Mouse (Mus musculus): Measurements from ENCODE around the gene Mvd. TPM values are rescaled to one million over a fixed set of nuclear protein-coding genes. Genes with fewer than 3 reads are reported as not detected.
A peak's percentile ranks its signal among the peaks of the same experiment; 100 is the strongest.

The Mvd gene
- 5.3 and 13.3 TPM in 2 replicates for total RNA-seq (2014; rRNA removed; ENCODE audit: low replicate concordance)
- 11.4 and 11.7 TPM in 2 replicates for polyA plus RNA-seq (2015; fragmentation: Nextera tagmentation; extraction: Ambion mirVana)

- ATAC-seq (ENCODE audit: insufficient read depth, low read depth): peak; percentile 95
- WGBS: 0% methylated on average over 47 of the region's 47 CpGs
Observed at GRCm38 (mm10) chr8:122443262-122444006, at the start of gene Mvd. Mvd (minus strand) TSS chr8:122443422.

GRCm38 (mm10) chr8:122488387-122488786 is 45.2 kb upstream of the Mvd start:
- ATAC-seq (ENCODE audit: insufficient read depth, low read depth) (no peak), DNase-seq (ENCODE audit: low spot score) (no peak)
- Histone ChIP-seq H3K36me3 (replicated peaks; ENCODE audit: control insufficient read depth, insufficient read depth, low read length) (peaks cover 84% of the 10 kb centered on the region), H3K4me2 (ENCODE audit: low read depth, low read length) (no peak overlapping the region), H3K27ac (ENCODE audit: low read depth) (no peak overlapping the region), H3K4me1 (ENCODE audit: control insufficient read depth, insufficient read depth) (no peaks in the 10 kb centered on the region), H3K9me3 (replicated peaks; ENCODE audit: control insufficient read depth, low read length) (no peaks in the 10 kb centered on the region), H3K4me3 (ENCODE audit: low read depth, low read length) (no peak overlapping the region), H3K27me3 (ENCODE audit: control insufficient read depth, insufficient read depth, low read length) (no peaks in the 10 kb centered on the region), H3K9ac (replicated peaks; ENCODE audit: low read depth, low read length) (no peak overlapping the region)
- TF ChIP-seq CTCF (IDR thresholded peaks at IDR 0.05; ENCODE audit: low read depth) (no peak), EP300 (IDR thresholded peaks at IDR 0.05; ENCODE audit: low read depth) (no peak)
- 93% methylated on average over 9 of the region's 9 CpGs for WGBS

More at GRCm38 (mm10) chr8:122443262-122444006, at the start of gene Mvd:
- H3K9ac ChIP-seq (replicated peaks; ENCODE audit: low read depth, low read length): peak within 1 kb of the TSS; percentile 65
- H3K4me3 ChIP-seq (ENCODE audit: low read depth, low read length): peak within 1 kb of the TSS; percentile 61
- peaks cover 7% of the 10 kb centered on the region for H3K4me1 ChIP-seq (ENCODE audit: control insufficient read depth, insufficient read depth)
- peak; percentile 99 for DNase-seq (ENCODE audit: low spot score)
- no peaks in the 10 kb centered on the region; the same call in 1 of the 2 replicates for H3K36me3 ChIP-seq (replicated peaks; ENCODE audit: control insufficient read depth, insufficient read depth, low read length)
- H3K27ac ChIP-seq (ENCODE audit: low read depth): peak within 1 kb of the TSS; percentile 89
- TF ChIP-seq CTCF (IDR thresholded peaks at IDR 0.05; ENCODE audit: low read depth) (peak; percentile 52), EP300 (IDR thresholded peaks at IDR 0.05; ENCODE audit: low read depth) (0 out of 2 replicates have a peak, but pooled peaks have one; percentile 43)
- H3K9me3 ChIP-seq (replicated peaks; ENCODE audit: control insufficient read depth, low read length): no peaks in the 10 kb centered on the region
- peak within 1 kb of the TSS; percentile 91 for H3K4me2 ChIP-seq (ENCODE audit: low read depth, low read length)
- no peaks in the 10 kb centered on the region for H3K27me3 ChIP-seq (ENCODE audit: control insufficient read depth, insufficient read depth, low read length)

- no peak overlapping the region for H3K4me3 ChIP-seq (ENCODE audit: low read depth, low read length)
- no peaks in the 10 kb centered on the region for H3K4me1 ChIP-seq (ENCODE audit: control insufficient read depth, insufficient read depth)
- H3K27ac ChIP-seq (ENCODE audit: low read depth): no peak overlapping the region
- DNase-seq (ENCODE audit: low spot score) (no peak), ATAC-seq (ENCODE audit: insufficient read depth, low read depth) (no peak)
- H3K27me3 ChIP-seq (ENCODE audit: control insufficient read depth, insufficient read depth, low read length): no peaks in the 10 kb centered on the region
- no peak overlapping the region for H3K9ac ChIP-seq (replicated peaks; ENCODE audit: low read depth, low read length)
- TF ChIP-seq CTCF (IDR thresholded peaks at IDR 0.05; ENCODE audit: low read depth): no peak
- no peak for TF ChIP-seq EP300 (IDR thresholded peaks at IDR 0.05; ENCODE audit: low read depth)
- WGBS: 84% methylated on average over 12 of the region's 12 CpGs
- peaks cover 89% of the 10 kb centered on the region for H3K36me3 ChIP-seq (replicated peaks; ENCODE audit: control insufficient read depth, insufficient read depth, low read length)
- no peaks in the 10 kb centered on the region for H3K9me3 ChIP-seq (replicated peaks; ENCODE audit: control insufficient read depth, low read length)
- H3K4me2 ChIP-seq (ENCODE audit: low read depth, low read length): no peak overlapping the region
Observed at GRCm38 (mm10) chr8:122484831-122485230, 41.6 kb upstream of the Mvd start.

- Histone ChIP-seq H3K36me3 (replicated peaks; ENCODE audit: control insufficient read depth, insufficient read depth, low read length) (peaks cover 89% of the 10 kb centered on the region), H3K9me3 (replicated peaks; ENCODE audit: control insufficient read depth, low read length) (no peaks in the 10 kb centered on the region), H3K27ac (ENCODE audit: low read depth) (no peak overlapping the region), H3K27me3 (ENCODE audit: control insufficient read depth, insufficient read depth, low read length) (no peaks in the 10 kb centered on the region), H3K4me3 (ENCODE audit: low read depth, low read length) (no peak overlapping the region), H3K4me2 (ENCODE audit: low read depth, low read length) (no peak overlapping the region), H3K9ac (replicated peaks; ENCODE audit: low read depth, low read length) (no peak overlapping the region), H3K4me1 (ENCODE audit: control insufficient read depth, insufficient read depth) (no peaks in the 10 kb centered on the region)
- TF ChIP-seq EP300 (IDR thresholded peaks at IDR 0.05; ENCODE audit: low read depth): no peak
- peak; percentile 11; the same call in 1 of the 2 replicates for TF ChIP-seq CTCF (IDR thresholded peaks at IDR 0.05; ENCODE audit: low read depth)
- no peak for ATAC-seq (ENCODE audit: insufficient read depth, low read depth)
- DNase-seq (ENCODE audit: low spot score): no peak
- 98% methylated on average over 7 of the region's 7 CpGs for WGBS
Observed at GRCm38 (mm10) chr8:122483877-122484276, 40.7 kb upstream of the Mvd start.

GRCm38 (mm10) chr8:122482448-122482847 is 39.2 kb upstream of the Mvd start:
- 83% methylated on average over 8 of the region's 8 CpGs for WGBS
- peaks cover 93% of the 10 kb centered on the region for H3K36me3 ChIP-seq (replicated peaks; ENCODE audit: control insufficient read depth, insufficient read depth, low read length)

More at GRCm38 (mm10) chr8:122482448-122482847, 39.2 kb upstream of the Mvd start:
- Histone ChIP-seq H3K4me3 (ENCODE audit: low read depth, low read length) (no peak overlapping the region), H3K4me2 (ENCODE audit: low read depth, low read length) (no peak overlapping the region), H3K27ac (ENCODE audit: low read depth) (no peak overlapping the region), H3K9ac (replicated peaks; ENCODE audit: low read depth, low read length) (no peak overlapping the region), H3K27me3 (ENCODE audit: control insufficient read depth, insufficient read depth, low read length) (no peaks in the 10 kb centered on the region), H3K4me1 (ENCODE audit: control insufficient read depth, insufficient read depth) (no peaks in the 10 kb centered on the region), H3K9me3 (replicated peaks; ENCODE audit: control insufficient read depth, low read length) (no peaks in the 10 kb centered on the region)
- ATAC-seq (ENCODE audit: insufficient read depth, low read depth) (no peak), DNase-seq (ENCODE audit: low spot score) (no peak)
- TF ChIP-seq CTCF (IDR thresholded peaks at IDR 0.05; ENCODE audit: low read depth) (no peak), EP300 (IDR thresholded peaks at IDR 0.05; ENCODE audit: low read depth) (no peak)

Measured in heart, postnatal 0 days (tissue).